Mouse (Mus musculus) hematopoietic stem cell, adult 5-6 weeks (primary cell): Measurements from ENCODE around the gene Gm17428. TPM values are rescaled to one million over a fixed set of nuclear protein-coding genes. Genes with fewer than 3 reads are reported as not detected.
"Not testable (repeated sequence)": the region's sequence is repeated elsewhere in the genome, so short reads cannot be mapped to it uniquely, and the experiment has no call there.

Source experiments
- ATAC-seq, 2 experiments: fragments of 125-278 bp in 1 of 2; replicated peaks in 1 of 2; 2 replicates each; pipeline ENCODE4 v1.8.0; 2016 to 2017; ENCODE audit warnings: inconsistent platforms in 2 of 2, mild to moderate bottlenecking in 2 of 2, moderate number of reproducible peaks in 2 of 2, low read depth in 1 of 2, moderate TSS enrichment in 1 of 2; ENCODE audit not compliant: low FRiP score in 2 of 2, poor library complexity in 2 of 2, severe bottlenecking in 2 of 2, insufficient read depth in 1 of 2, low TSS enrichment in 1 of 2
- total RNA-seq: library from RNA; stranded (forward); fragments of 172-1452, 232-1000 nt; gene quantifications from 2 replicates; pipeline ENCODE4 v1.2.3, GENCODE M21; 2017

Gm17428 gene
- total RNA-seq, 1 experiment from 2014 or later = not detected

DNA sequence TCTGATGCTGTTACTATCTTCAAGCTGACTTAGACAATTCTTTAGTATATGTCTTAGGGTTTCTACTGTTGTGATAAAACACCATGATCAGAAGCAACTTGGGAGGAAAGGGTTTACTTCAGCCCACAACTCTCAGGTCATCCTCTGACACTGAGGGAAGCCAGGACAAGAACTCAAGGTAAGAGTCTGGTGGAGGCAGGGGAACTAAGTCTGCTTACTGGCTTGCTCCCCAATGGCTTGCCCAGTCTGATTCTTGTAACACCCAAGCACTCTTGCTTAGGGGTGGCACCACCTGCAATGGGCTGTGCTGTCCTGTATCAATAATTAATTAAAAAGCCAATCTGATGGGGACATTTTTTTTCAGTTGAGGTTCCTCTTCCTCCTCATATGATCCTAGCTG lies 21.9 kb downstream of the Gm17428 start:
- no peak for ATAC-seq

- ATAC-seq = not testable (repeated sequence)
Observed at GRCm38 (mm10) chr14:54999868-55000267, 23.1 kb downstream of the Gm17428 start.

GRCm38 (mm10) chr14:55000814-55001213 lies 24.1 kb downstream of the Gm17428 start:
- no peak for ATAC-seq

DNA sequence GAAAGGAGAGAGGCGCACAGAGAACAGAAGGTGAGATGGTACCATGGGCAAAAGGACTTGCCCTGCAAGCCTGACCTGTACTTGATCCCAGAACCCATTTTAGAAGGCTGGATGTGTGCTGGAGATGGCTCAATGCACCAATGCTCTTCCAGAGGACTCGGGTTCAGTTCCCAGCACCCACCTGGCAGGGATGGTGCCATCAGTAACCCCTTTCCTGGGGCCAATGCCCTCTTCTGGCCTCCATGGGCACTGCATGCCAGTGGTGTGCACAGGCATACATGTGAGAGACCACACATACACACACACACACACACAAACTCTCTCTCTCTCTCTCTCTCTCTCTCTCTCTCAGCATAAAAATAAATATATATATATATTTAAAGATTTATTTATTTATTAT lies 24.7 kb downstream of the Gm17428 start:
- no peak for ATAC-seq

DNA sequence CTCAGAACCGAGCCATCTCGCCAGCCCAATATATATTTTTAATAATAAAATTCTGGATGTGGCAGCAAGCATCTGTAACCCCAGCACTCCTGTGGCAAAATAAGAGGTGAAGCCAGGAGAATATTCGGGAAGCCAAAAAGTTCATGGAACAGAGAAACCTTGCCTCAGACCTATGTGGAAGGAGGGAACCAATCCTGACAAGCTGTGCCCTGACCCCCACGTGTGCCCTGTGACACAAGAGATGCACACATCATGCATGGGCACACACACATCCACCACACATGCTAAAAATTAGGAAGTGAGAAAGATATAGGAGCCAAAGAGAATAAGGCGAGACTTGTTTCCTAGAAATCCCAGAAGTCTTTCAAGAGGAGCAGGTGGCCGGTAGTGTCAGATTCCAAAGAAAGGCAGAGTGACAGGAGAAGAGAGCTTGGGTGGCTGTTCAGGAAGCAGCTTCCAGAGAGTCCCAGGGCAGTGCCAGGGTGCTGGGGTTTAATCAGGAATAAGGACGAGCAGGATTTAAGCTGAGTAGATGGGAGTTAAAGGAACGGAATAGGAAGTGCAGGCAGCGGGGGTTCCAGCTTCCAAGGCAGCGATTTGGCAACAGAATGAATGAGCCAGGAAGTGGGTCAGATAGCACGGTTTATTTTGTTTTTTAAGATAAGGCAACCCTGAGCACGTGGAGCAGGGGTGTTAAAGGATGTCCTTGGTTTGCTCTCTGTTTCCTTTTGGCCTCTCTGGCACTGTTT lies 25.4 kb downstream of the Gm17428 start:
- ATAC-seq = peak in 1 of 2 experiments; percentile 33; a peak in 1 of 4 replicates

DNA sequence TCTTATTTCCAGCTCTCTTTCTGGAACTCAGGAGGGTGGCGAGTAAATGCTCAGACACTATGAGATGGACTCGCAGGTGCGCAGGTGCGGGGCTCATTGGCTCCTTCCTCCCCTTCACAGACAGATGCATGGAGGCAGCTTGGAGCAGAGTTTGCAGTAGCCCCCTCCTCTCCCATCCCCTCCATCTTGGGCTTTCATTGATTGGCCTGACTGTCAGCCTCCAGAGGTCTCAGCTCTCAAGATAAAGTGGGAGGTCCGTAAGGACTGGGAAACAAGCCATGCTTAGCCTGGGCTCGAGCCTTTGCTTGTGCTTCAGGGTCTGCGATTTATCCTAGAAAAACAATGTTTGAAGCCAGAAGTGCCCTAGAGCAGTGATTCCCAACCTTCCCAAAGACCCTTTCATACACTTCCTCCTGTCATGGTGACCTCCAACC lies 26.0 kb downstream of the Gm17428 start:
- no peak for ATAC-seq

GRCm38 (mm10) chr14:55003878-55004855 lies 27.4 kb downstream of the Gm17428 start:
- 0 out of 4 replicates have a peak, but pooled peaks of 1 of the 2 experiments have one; percentile 3 for ATAC-seq

DNA sequence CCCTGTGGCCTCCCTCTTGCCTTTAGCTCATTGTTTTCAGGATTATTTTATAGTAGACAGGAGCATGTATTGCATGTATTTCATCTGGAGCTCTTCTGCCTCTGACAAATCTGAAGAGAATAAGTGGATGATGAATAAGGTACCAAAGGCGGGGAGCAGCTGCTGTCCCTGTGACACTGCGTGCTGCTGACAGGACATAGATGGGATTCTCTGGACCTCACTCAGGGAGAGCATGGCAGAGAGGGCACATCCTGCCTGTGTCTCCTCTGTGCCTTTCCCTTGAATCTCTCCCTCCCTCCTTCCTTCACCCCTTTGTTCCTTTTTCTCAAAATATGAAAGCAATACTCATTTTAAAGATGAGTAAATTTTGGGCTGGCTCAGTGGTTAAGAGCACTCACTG lies 28.8 kb downstream of the Gm17428 start:
- ATAC-seq = no peak

- no peak for ATAC-seq
Observed at GRCm38 (mm10) chr14:55005967-55006366, 29.2 kb downstream of the Gm17428 start.

DNA sequence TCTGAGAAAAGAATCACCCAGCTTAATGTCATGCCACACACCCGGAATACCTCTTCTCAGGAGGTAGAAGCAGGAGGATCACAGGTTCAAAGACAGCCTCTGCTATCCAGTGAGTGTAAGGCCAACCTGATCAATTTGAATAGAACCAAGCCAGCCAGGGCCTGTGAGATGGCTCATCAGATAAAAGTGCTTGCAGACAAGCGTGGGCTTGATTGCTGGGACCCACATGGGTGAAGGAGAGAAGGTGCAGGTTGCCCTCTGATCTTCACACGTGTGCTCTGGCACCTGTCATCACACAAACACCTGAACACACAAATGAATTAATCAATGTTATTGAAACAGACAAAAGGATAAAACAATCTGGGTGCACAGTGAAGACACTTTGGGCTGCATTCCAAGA lies 29.8 kb downstream of the Gm17428 start:
- no peak for ATAC-seq

DNA sequence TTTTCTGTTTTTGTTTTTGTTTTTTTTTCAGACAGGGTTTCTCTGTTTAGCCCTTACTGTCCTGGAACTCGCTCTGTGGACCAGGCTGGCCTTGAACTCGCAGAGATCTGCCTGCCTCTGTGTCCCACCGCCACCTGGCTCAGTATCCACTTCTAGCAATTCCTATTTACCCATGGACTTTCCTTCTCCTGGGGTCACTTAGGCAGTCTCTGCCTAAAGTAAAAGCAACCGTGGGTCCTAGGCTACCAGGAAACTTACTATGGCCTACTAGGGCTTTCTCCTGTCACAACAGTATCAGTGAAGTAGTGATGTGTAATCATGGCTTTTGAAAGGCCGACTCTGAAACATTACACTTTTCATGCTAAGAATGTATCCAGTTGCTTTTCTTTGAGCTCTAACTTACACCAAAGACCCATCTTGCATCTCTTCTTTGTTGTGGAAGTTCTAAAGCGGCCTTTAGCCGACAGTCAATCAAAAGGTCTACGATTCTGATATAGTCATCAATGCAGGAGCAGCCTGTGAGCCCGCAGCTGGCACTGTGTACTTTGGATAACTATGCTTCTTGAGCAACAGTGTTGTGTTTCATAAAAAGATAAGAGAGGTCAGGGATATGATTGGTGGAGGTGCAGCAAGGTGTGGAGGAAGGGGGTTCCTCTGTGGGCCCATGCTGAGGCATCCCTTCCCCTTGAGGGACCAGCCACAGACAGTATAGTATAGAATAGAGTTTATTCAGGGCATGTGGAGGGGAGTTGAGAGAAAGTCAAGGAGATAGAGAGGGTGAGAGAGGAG lies 30.6 kb downstream of the Gm17428 start:
- no peak for ATAC-seq

GRCm38 (mm10) chr14:55008417-55008816 lies 31.7 kb downstream of the Gm17428 start:
- ATAC-seq = no peak

GRCm38 (mm10) chr14:55011116-55011515 lies 34.4 kb downstream of the Gm17428 start:
- no peak for ATAC-seq

- ATAC-seq = peak; percentile 37 to 42
Observed at GRCm38 (mm10) chr14:55014591-55014990, 37.9 kb downstream of the Gm17428 start.

GRCm38 (mm10) chr14:55014991-55015766 lies 38.4 kb downstream of the Gm17428 start, which contains the start of gene Ngdn:
Gene Ngdn, plus strand, starts transcription at chr14:55015454.
- peak; percentile 94 to 97 for ATAC-seq

DNA sequence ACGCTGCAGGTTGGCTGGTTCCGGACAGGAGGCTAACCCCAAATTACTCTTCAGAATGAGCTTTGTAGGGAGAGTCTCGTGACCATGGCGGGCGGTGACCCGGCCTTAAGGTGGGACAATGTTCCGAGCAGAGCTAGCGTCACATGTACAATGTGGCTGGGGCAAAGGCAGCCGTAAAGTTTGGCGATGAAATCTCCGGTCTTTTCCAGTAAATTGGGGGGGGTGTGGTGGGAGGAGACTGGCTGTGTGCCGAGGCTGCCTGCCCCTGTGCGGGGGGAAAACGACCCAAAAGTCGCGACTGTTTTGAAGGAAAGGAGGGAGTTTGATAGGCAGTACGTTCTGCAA lies 39.0 kb downstream of the Gm17428 start:
- ATAC-seq = no peak; a peak in 1 of 4 replicates

DNA sequence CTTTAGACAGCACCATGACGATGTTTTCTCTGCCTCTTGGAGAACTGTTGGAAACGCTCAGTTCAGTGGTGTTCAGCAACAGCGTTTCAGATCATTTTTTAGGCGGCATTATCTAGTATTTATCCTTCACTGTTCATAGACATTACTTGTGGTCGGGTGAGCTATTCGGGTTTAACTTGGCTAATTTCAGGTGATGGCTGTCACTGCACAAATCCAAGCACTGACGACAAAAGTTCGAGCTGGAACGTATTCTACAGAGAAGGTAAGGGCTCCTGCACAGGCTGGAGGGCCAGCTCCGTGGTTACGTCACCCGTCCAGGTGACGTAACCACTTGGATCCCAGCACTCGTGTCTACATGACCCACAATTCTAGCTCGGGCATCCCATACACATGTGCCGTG lies 40.1 kb downstream of the Gm17428 start:
- ATAC-seq = no peak
